Mouse (Mus musculus) right cerebral cortex, adult 18-20 months (tissue): ENCODE results near the gene Zbtb9.
A peak's percentile ranks its signal among the peaks of the same experiment; 100 is the strongest.

Experiments used
- DNase-seq: peaks from one replicate; pipeline ENCODE4 v3.0.0; 2022; ENCODE audit warnings: mixed read lengths

The Zbtb9 gene

DNA sequence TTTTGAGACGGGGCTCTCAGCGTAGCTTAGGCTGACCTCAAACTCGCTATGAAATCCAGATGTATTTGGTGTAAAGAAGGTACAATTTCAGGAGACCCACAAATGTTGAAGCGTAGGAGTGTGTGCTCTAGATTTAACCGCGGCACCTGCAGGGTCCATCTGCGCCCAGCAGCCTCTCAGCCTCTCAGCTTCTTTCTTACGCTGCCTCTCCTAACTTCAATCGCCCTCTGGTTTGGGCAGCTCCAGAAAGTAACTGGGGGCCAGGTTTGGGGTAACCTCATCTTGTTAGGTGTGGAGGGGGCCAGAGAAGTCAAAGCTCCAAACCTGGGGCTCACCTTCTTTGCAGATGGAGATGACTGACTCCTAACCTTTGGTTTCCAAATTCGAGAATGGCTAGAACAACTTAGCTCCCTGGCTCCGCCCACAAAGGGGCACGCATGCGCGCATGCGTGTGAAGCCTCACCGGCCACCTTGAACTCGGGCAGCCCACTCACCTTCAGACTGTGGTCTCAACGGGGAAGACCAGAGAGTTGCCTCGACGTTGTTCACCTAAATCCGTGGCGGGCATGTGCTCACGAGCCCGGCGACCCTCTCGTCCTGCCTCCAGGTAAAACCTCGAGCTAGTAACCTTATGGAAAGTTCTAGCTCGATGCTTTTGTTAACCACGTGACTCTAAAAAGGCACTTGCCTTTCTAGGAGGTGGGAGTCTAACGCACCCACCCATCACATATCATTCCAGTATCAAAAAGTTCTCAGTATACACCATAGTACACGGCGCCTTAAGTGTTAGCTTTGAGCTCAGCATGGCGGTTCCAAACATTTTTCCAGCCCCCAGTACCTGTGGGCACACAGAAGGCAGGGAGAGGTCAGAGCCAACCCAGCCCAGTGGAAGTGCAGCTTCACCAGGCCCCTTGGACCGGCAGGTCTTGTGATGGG is 44.9 kb downstream of the Zbtb9 start:
- DNase-seq: peak; percentile 87

- no peak for DNase-seq
These were observed 45.7 kb downstream of the Zbtb9 start for GRCm38 (mm10) chr17:27018555-27019196.

DNA sequence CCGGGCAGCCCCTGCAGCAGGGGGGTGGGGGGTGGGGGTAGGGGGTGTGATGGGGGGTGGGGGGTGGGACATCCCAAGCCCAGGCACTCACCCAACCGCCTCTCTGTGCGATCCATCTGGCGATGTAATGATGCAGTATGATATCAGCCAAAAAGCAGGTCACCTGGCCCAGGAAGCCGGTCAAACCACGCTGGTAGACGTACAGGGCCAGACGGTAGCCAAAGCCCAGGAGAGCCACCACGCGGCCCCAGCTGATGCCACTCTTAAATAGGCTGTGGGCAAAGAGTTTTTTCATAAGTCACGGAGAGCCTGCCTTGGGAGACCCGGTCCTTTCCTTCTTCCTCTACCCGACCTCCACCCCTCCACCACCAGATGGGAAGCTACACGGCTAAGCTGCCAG is 48.1 kb downstream of the Zbtb9 start:
- DNase-seq: no peak

DNA sequence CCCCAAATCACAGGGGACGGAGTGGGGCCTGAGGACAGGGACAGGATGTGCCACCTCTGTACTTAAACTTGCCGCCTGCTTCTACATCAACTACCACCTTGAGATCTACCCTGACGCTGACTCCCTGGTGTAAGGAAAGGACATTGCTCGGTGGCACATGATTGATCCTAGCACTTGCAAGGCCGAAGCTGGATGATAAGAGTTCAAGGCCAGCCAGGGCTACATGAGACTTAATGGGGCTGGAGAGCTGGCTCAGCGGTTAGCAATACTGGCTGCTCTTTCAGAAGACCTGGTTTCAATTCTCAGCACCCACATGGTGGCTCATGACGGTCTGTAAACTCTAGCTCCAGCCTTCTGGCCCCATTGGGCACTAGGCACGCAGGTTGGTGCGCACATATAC is 48.8 kb downstream of the Zbtb9 start:
- no peak for DNase-seq

- no peak for DNase-seq
These were observed 50.4 kb downstream of the Zbtb9 start for GRCm38 (mm10) chr17:27023342-27023741.

- no peak for DNase-seq
These were observed 52.4 kb downstream of the Zbtb9 start for GRCm38 (mm10) chr17:27025326-27025902.

GRCm38 (mm10) chr17:27025951-27026350 is 53.0 kb downstream of the Zbtb9 start:
- no peak for DNase-seq

DNA sequence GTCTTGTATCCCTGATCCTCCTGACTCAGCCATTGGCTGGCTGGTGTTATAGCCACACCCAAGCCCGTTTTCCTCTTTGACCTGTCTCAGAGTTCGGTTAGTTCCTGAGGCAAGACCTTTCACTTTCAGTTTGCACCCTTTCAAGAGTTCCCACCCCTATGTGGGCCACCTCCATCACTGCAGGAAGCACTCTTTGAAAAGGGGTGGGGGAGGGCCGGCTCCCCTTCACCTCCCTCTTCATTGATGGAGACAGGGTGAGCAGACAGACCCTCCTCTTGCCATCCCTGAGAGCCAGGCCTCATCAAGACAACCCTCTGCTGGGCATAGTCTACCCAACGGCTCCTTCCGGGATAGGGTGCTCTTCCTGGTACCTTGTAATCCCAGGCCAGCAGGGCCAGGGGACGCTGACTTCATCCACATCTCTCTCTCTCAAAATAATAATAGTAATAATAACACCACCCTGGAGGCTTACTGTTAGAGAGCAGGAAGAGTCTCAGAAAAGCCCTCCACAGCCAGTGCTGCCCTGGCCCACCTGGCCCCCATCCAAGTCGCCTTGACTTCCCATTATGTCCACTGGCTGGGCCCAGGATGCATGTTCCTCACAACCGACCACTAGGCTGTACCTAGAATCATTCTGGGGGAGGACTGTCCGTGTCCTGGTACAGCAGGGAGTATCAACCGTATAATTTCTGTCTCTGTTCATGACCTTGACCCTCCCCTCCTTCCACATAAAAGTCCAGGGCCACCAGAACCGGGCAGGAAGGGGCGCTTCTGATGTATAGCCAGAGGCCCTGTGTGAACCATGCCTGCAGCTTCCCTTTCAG is 54.7 kb downstream of the Zbtb9 start:
- no peak for DNase-seq

- DNase-seq: peak; percentile 91
These were observed 55.4 kb downstream of the Zbtb9 start for GRCm38 (mm10) chr17:27028284-27028795.

- DNase-seq: no peak
These were observed 55.9 kb downstream of the Zbtb9 start, which contains the start of gene Bak1 for GRCm38 (mm10) chr17:27028909-27029308. Gene Bak1, minus strand, starts transcription at chr17:27029009.

DNA sequence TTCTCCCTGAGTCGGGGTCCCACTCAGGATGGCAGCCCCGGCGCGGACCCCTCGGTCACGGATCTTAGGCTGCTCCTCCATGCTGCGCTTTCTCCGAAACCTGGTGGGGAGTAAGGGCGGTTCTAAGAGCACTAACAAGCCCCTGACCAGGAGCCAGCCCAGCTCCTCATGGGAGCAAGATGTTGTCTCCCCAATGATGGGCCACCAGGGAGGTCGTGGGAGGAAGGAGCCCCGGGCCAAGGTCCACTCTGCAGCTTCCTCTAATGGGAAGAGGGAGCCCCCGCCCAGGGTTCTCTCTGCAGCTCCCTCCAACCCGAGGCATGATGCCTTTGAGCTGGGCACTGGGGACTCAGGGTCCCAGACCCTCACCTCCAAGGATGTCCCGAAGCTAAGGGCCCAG is 56.5 kb downstream of the Zbtb9 start:
- no peak for DNase-seq

- no peak for DNase-seq
These were observed 57.9 kb downstream of the Zbtb9 start for GRCm38 (mm10) chr17:27030896-27031295.

DNA sequence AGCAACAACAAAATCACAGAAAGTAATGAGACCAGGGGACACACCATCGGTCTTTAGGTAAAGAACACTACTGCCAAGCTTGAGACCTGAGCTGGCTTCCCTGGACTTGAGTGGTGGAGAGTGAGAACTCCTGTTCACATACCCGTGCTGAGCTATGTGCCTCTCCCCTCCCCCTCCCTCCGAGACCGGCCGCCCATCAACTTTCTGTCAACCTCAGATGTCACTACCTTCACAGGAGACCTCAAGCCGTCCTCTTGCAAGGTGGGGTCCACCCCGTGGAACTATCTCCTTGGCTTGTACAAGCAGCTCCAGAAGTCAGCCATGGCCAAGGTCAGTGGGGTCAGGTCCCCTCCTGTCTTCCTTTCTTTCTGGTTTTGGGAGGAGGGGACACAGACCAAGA is 59.4 kb downstream of the Zbtb9 start:
- DNase-seq: no peak

GRCm38 (mm10) chr17:27032869-27033268 is 59.9 kb downstream of the Zbtb9 start:
- DNase-seq: no peak

DNA sequence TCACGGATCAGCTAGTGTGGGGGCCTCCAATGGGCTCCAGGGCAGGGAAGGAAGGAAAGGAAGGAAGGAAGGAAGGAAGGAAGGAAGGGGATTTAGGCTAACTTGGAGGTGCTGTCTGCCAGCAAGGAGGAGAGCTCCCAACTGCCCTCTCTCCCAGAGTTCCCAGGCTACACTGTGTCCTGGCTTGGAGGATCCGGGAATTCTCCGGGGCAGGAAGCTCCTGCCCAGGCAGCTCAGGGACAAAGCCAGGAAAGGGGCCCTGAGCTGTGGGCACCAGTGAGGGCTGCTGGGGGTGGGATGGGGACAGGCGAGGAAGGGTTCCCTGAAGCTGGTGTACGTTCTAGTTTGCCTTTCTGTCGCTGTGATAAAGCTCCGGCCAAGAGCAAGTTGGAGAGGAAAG is 63.5 kb downstream of the Zbtb9 start:
- DNase-seq: no peak

DNA sequence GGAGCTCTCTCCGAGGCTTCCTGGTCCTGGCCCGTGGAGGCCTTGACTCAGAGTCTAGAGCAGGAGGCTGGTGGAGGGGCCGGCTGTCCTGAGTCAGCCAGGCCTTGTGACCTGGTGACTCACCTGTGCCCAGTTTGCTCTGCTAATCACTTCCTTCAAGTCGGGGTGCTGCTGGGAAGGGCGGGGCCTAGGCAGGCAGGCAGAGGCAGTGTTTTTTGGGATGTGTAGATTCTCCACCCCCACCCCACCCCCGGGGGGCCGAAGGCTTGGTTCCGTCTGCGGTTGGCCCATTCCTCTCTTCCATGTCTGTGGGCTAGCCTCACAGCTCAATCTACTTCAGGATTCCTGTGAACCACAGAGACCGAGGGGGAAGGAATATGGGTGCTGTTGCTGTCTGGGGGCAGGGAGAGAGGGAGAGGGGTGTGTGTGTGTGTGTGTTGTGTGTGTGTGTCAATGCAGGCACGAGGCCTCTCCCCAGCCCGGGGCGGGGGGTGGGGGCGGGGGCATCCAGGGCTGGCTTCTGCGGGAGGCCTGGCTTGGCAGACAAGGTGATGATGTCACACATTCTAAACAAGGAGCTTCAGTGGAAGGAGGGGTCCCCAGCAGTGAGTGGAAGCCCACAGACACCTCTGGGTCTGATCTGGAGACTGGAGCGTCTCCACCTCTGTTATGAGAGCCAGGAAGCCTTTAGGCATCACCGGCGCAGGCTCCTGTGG is 65.5 kb downstream of the Zbtb9 start:
- DNase-seq: no peak

DNA sequence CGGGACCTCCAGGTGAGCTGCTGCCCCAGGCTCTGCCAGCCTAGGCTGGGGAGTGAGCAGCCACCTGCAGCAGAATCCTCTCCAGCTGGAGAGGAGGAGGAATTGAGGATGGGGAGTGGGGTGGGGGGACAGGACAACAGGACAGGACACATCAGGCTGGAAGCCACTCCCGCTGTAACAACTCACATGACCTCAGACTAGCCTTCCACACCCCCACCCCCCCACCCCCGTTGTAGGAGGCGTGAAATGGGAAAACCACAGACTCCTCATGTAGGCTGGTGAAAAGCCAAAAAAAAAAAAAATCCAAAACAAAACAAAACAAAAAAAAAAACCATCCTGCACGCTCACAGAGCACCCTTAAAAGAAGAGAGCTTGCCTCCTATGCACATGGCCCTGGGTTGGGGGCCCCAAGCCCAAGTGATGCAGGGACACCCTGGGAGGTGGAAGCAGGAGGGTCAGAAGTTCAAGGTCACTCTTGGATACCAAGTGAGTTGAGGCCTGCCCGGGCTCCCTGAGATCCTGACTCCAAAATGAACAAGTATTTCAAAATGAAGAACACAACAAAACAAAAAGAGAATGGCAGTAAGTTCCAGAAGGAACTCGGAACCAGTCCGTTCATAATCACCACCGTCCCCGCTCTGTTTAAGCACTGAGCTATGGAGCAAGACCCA is 66.6 kb downstream of the Zbtb9 start:
- no peak for DNase-seq

DNA sequence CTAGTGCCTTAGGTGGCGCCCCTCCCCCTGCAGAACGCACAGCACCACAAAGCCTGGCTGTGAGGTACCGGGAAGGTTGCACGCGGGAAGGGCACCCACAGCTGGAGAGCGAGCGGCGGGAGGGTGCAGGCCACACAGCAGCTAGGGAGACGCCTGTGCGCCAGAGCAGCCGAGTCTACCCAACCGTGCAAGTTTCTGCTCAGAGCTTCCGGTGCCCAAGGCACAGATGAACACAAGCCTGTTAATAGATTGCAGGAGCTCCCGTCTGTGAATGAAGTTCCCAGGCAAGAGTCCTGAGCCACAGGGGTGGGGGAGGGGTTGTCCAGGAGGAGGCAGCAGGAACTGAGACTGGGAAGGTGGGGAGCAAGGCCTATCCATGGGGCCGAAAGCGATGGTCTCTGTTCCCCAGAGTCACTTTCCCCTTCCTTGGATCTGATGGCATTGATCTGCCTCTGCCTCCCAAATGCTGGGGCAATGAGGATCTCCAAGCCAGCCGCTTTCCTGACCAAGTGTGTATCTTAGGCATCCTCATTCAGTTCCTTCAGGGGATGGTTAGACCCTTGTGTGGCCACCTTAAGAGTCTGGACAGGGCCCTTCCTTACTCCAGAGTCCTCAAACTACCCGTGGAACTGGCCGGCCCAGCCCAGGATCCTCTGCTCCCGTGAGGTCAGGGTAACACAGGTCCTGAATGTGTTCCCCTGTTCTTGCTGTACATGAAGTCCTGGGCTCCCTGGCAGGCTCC is 67.5 kb downstream of the Zbtb9 start:
- DNase-seq: no peak

DNA sequence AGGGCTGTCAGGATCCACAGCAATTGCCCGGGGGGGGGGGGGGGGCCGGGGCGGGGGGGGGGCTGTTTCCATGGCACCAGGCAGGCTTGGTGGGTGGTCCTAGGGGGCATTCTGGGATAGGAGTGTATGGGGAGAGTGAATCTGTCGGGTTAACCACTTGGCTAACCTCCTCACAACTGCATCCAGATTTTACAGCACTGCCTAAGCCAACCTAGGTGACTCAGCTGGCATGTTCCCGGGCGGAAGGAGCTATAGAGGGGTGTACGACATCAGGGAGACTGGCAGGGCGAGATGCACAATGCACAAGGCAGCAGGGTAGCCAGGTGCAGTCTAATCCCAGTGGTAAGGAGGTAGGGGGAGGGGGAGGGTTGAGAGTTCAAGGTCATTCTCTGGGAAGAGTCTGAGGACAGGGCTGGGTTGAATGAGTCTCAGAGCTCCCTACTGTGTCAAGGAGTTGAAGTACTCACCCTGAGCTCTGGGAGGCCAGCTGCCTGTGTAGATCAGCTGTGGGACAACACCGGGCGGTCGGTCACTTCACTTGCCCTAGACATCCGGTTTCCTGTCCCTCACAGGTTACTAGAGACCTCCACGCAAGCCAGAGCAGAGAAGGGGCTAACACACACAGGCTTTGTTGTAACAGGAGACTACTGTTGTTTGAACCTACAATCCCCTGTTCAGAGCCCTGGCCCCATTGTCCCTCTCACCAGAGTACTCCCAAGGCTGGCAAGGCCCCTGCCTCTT is 68.2 kb downstream of the Zbtb9 start:
- no peak for DNase-seq

- DNase-seq: no peak
These were observed 68.8 kb downstream of the Zbtb9 start for GRCm38 (mm10) chr17:27041787-27042055.
